Mouse (Mus musculus) MEL (cell line): ENCODE results near the gene Mcm3ap. TPM values are rescaled to one million over a fixed set of nuclear protein-coding genes. Genes with fewer than 3 reads are reported as not detected.

Source experiments
- DNase-seq: peaks from one replicate; pipeline ENCODE4 v3.0.0; 2011; ENCODE audit warnings: low read depth, low spot score
- H3K27ac ChIP-seq: 2 replicates; pipeline ENCODE4 v1.5.1; 2012; ENCODE audit warnings: low read depth, mild to moderate bottlenecking, control low read depth, low read length, moderate library complexity; ENCODE audit not compliant: control insufficient read depth
- H3K27me3 ChIP-seq, 2 experiments: fragments of 150-350 bp in 1 of 2; sonication (generic) in 1 of 2; 2 replicates each; pipeline ENCODE4 v1.6.1; 2012; ENCODE audit warnings: low read length in 2 of 2, mild to moderate bottlenecking in 2 of 2, improper control_type of control experiment in 1 of 2, moderate library complexity in 1 of 2; ENCODE audit not compliant: insufficient read depth in 2 of 2, control insufficient read depth in 1 of 2
- H3K36me3 ChIP-seq, 2 experiments: 2 replicates each; pipeline ENCODE4 v1.6.1; 2012 to 2014; ENCODE audit warnings: low read length in 2 of 2, improper control_type of control experiment in 1 of 2, inconsistent platforms in 1 of 2, mild to moderate bottlenecking in 1 of 2; ENCODE audit not compliant: insufficient read depth in 2 of 2, control insufficient read depth in 1 of 2
- H3K4me1 ChIP-seq, 2 experiments: fragments of 150-350 bp in 1 of 2; sonication (generic) in 1 of 2; 2 replicates each; pipeline ENCODE4 v1.6.1; 2012; ENCODE audit warnings: low read length in 2 of 2, improper control_type of control experiment in 1 of 2, mild to moderate bottlenecking in 1 of 2; ENCODE audit not compliant: insufficient read depth in 2 of 2, control insufficient read depth in 1 of 2
- H3K4me3 ChIP-seq, 2 experiments: fragments of 150-350 bp in 1 of 2; sonication (generic) in 1 of 2; 2 replicates each; pipeline ENCODE4 v1.5.1; 2012; ENCODE audit warnings: low read depth in 2 of 2, low read length in 2 of 2, mild to moderate bottlenecking in 2 of 2, moderate library complexity in 2 of 2, control low read depth in 1 of 2, improper control_type of control experiment in 1 of 2; ENCODE audit not compliant: control insufficient read depth in 1 of 2, insufficient read depth in 1 of 2
- H3K79me2 ChIP-seq: 2 replicates; pipeline ENCODE4 v1.6.1; 2012; ENCODE audit warnings: mild to moderate bottlenecking, low read length, moderate library complexity; ENCODE audit not compliant: control insufficient read depth, poor library complexity, insufficient read depth
- H3K9ac ChIP-seq: 2 replicates; pipeline ENCODE4 v1.6.1; 2012; ENCODE audit warnings: low read depth, mild to moderate bottlenecking, control low read depth, low read length, moderate library complexity; ENCODE audit not compliant: control insufficient read depth, poor library complexity, severe bottlenecking
- H3K9me3 ChIP-seq: fragments of 150-350 bp; sonication (generic); replicated peaks from 2 replicates; pipeline ENCODE4 v1.6.1; 2012; ENCODE audit warnings: mild to moderate bottlenecking, low read length, improper control_type of control experiment, moderate library complexity; ENCODE audit not compliant: insufficient read depth
- BHLHE40 ChIP-seq: IDR thresholded peaks from 2 replicates; pipeline ENCODE4 v1.6.1; 2012; ENCODE audit warnings: low read depth, mild to moderate bottlenecking, inconsistent platforms, low read length, improper control_type of control experiment, borderline replicate concordance
- CHD1 ChIP-seq: IDR thresholded peaks from 2 replicates; pipeline ENCODE4 v1.6.1; 2012; ENCODE audit warnings: low read depth, mild to moderate bottlenecking, inconsistent platforms, low read length, improper control_type of control experiment
- CHD2 ChIP-seq: IDR thresholded peaks from 2 replicates; pipeline ENCODE4 v1.6.1; 2011; ENCODE audit warnings: low read length, improper control_type of control experiment
- E2F4 ChIP-seq: IDR thresholded peaks from 2 replicates; pipeline ENCODE4 v1.6.1; 2011; ENCODE audit warnings: low read depth, low read length, improper control_type of control experiment, borderline replicate concordance
- ELF1 ChIP-seq: IDR thresholded peaks from 2 replicates; pipeline ENCODE4 v1.6.1; 2014; ENCODE audit warnings: low read depth, mild to moderate bottlenecking, inconsistent platforms, low read length, improper control_type of control experiment, moderate library complexity
- ETS1 ChIP-seq: IDR thresholded peaks from 2 replicates; pipeline ENCODE4 v1.6.1; 2012; ENCODE audit warnings: low read depth, mild to moderate bottlenecking, inconsistent platforms, low read length, improper control_type of control experiment, moderate library complexity
- GABPA ChIP-seq: IDR thresholded peaks from 2 replicates; pipeline ENCODE4 v1.6.1; 2012; ENCODE audit warnings: low read depth, mild to moderate bottlenecking, inconsistent platforms, low read length, improper control_type of control experiment, moderate library complexity
- GATA1 ChIP-seq: IDR thresholded peaks from 2 replicates; pipeline ENCODE4 v1.6.1; 2011; ENCODE audit warnings: low read depth, low read length, improper control_type of control experiment
- HCFC1 ChIP-seq: IDR thresholded peaks from 2 replicates; pipeline ENCODE4 v1.6.1; 2012; ENCODE audit warnings: low read depth, mild to moderate bottlenecking, inconsistent platforms, low read length, improper control_type of control experiment, moderate library complexity
- JUND ChIP-seq: IDR thresholded peaks from 2 replicates; pipeline ENCODE4 v1.6.1; 2011; ENCODE audit warnings: low read depth, mild to moderate bottlenecking, improper control_type of control experiment, low read length
- MAFK ChIP-seq: IDR thresholded peaks from 2 replicates; pipeline ENCODE4 v1.6.1; 2011; ENCODE audit warnings: low read depth, mild to moderate bottlenecking, low read length, improper control_type of control experiment, borderline replicate concordance
- MAZ ChIP-seq: IDR thresholded peaks from 2 replicates; pipeline ENCODE4 v1.6.1; 2012; ENCODE audit warnings: low read depth, mild to moderate bottlenecking, inconsistent platforms, low read length, improper control_type of control experiment
- MYB ChIP-seq: IDR thresholded peaks from 2 replicates; pipeline ENCODE4 v1.6.1; 2011; ENCODE audit warnings: mild to moderate bottlenecking, low read depth, low read length, improper control_type of control experiment
- MYC ChIP-seq: IDR thresholded peaks from 2 replicates; pipeline ENCODE4 v1.6.1; 2011; ENCODE audit warnings: low read depth, mild to moderate bottlenecking, low read length, improper control_type of control experiment, moderate library complexity
- NELFE ChIP-seq: IDR thresholded peaks from 2 replicates; pipeline ENCODE4 v1.6.1; 2011; ENCODE audit warnings: low read depth, low read length, improper control_type of control experiment
- NRF1 ChIP-seq: IDR thresholded peaks from 2 replicates; pipeline ENCODE4 v1.6.1; 2014; ENCODE audit warnings: low read depth, mild to moderate bottlenecking, inconsistent platforms, low read length, improper control_type of control experiment, moderate library complexity; ENCODE audit not compliant: poor library complexity, insufficient read depth, severe bottlenecking
- POLR2A ChIP-seq, 2 experiments: IDR thresholded peaks; 2 replicates each; pipeline ENCODE4 v1.6.1; 2011 to 2012; ENCODE audit warnings: low read length in 2 of 2, mild to moderate bottlenecking in 2 of 2, control low read depth in 1 of 2, improper control_type of control experiment in 1 of 2, low read depth in 1 of 2, moderate library complexity in 1 of 2; ENCODE audit not compliant: control insufficient read depth in 1 of 2, insufficient read depth in 1 of 2, poor library complexity in 1 of 2
- POLR2AphosphoS2 ChIP-seq: IDR thresholded peaks from 2 replicates; pipeline ENCODE4 v1.6.1; 2011; ENCODE audit warnings: low read length, improper control_type of control experiment
- POLR2AphosphoS5 ChIP-seq: IDR thresholded peaks from 2 replicates; pipeline ENCODE4 v1.6.1; 2012; ENCODE audit warnings: low read depth, borderline replicate concordance, mild to moderate bottlenecking, inconsistent platforms, low read length, moderate library complexity, mixed read lengths
- RAD21 ChIP-seq: IDR thresholded peaks from 2 replicates; pipeline ENCODE4 v1.6.1; 2011; ENCODE audit warnings: mild to moderate bottlenecking, low read depth, low read length, improper control_type of control experiment
- SIN3A ChIP-seq: IDR thresholded peaks from 2 replicates; pipeline ENCODE4 v1.6.1; 2012; ENCODE audit warnings: low read length, improper control_type of control experiment, inconsistent platforms
- SMC3 ChIP-seq: IDR thresholded peaks from 2 replicates; pipeline ENCODE4 v1.6.1; 2011; ENCODE audit warnings: low read depth, low read length, improper control_type of control experiment
- TBP ChIP-seq: IDR thresholded peaks from 2 replicates; pipeline ENCODE4 v1.8.0; 2011; ENCODE audit warnings: low read depth, low read length, improper control_type of control experiment
- UBTF ChIP-seq: IDR thresholded peaks from 2 replicates; pipeline ENCODE4 v1.6.1; 2012; ENCODE audit warnings: low read depth, mild to moderate bottlenecking, inconsistent platforms, low read length, improper control_type of control experiment, moderate library complexity, borderline replicate concordance; ENCODE audit not compliant: insufficient read depth
- USF2 ChIP-seq, 2 experiments: IDR thresholded peaks; 2 replicates each; pipeline ENCODE4 v1.6.1; 2011 to 2012; ENCODE audit warnings: improper control_type of control experiment in 2 of 2, low read length in 2 of 2, borderline replicate concordance in 1 of 2, inconsistent platforms in 1 of 2, low read depth in 1 of 2, mild to moderate bottlenecking in 1 of 2; ENCODE audit not compliant: insufficient read depth in 1 of 2
- ZC3H11A ChIP-seq: IDR thresholded peaks from 2 replicates; pipeline ENCODE4 v1.6.1; 2012; ENCODE audit warnings: low read depth, mild to moderate bottlenecking, inconsistent platforms, low read length, improper control_type of control experiment
- ZKSCAN1 ChIP-seq: IDR thresholded peaks from 2 replicates; pipeline ENCODE4 v1.6.1; 2012; ENCODE audit warnings: low read depth, mild to moderate bottlenecking, inconsistent platforms, low read length, improper control_type of control experiment, moderate library complexity
- ZNF384 ChIP-seq: IDR thresholded peaks from 2 replicates; pipeline ENCODE4 v1.6.1; 2012; ENCODE audit warnings: low read depth, mild to moderate bottlenecking, inconsistent platforms, low read length, improper control_type of control experiment
- polyA plus RNA-seq, 2 experiments: library from polyadenylated mRNA; stranded (reverse) in 1 of 2; unstranded in 1 of 2; fragments of >175 nt in 1 of 2; fragments of >200 nt in 1 of 2; gene quantifications; 2 replicates each; pipeline versions ENCODE4 v1.2.1 to v1.2.4; 2012; ENCODE audit warnings: low replicate concordance in 2 of 2, low read depth in 1 of 2; ENCODE audit not compliant: insufficient read length in 2 of 2, insufficient read depth in 1 of 2, missing spikeins in 1 of 2
- total RNA-seq: library from RNA; depleted of rRNA; stranded (reverse); fragments of 300-350 nt; gene quantifications from 2 replicates; pipeline ENCODE4 v1.2.3, GENCODE M21; 2012

Gene Mcm3ap
- total and polyA plus RNA-seq, 3 experiments, result 39.6 to 57.0 TPM; not detected in 1

- TF ChIP-seq MAZ, result peak; percentile 93
- TF ChIP-seq E2F4, result no peak
- peak in 1 of 2 experiments; percentile 57; a peak in 2 of 4 replicates for TF ChIP-seq POLR2A (IDR thresholded peaks at IDR 0.05; ENCODE audit: control insufficient read depth in 1 of 2, insufficient read depth in 1 of 2, low read depth in 1 of 2, low read length in 2 of 2, poor library complexity in 1 of 2)
- TF ChIP-seq GABPA, result no peak
- no peak for TF ChIP-seq POLR2AphosphoS2
- peak; percentile 44; the same call in 1 of the 2 replicates for TF ChIP-seq ELF1
- TF ChIP-seq, all 39 proteins: peak for 18
Observed at GRCm38 (mm10) chr10:76488265-76488664, 19.5 kb downstream of the Mcm3ap start (continued).

- DNase-seq, result no peak
- Histone ChIP-seq H3K9ac (no peak overlapping the region), H3K4me3 (no peak overlapping the region), H3K9me3 (no peaks in the 10 kb centered on the region), H3K27me3 (no peaks in the 10 kb centered on the region), H3K4me1 (peaks cover 21 to 26% of the 10 kb centered on the region in 2 experiments), H3K36me3 (peaks cover 6 to 29% of the 10 kb centered on the region in 2 experiments), H3K79me2 (no peaks in the 10 kb centered on the region; the same call in 1 of the 2 replicates), H3K27ac (peak overlapping the region; percentile 83)
- no peak for TF ChIP-seq CHD1
- TF ChIP-seq ZNF384, result no peak
- no peak for TF ChIP-seq NELFE
- no peak for TF ChIP-seq MYC
- no peak for TF ChIP-seq JUND
- no peak for TF ChIP-seq MYB
- TF ChIP-seq SIN3A, result no peak
- no peak for TF ChIP-seq ZC3H11A
- TF ChIP-seq ELF1, result no peak
- no peak for TF ChIP-seq NRF1
Observed at GRCm38 (mm10) chr10:76489205-76489604, 20.5 kb downstream of the Mcm3ap start.

GRCm38 (mm10) chr10:76493527-76493926 lies 24.8 kb downstream of the Mcm3ap start:
- H3K36me3 ChIP-seq, result peaks cover 9 to 45% of the 10 kb centered on the region in 2 experiments; a peak in 3 of 4 replicates
- H3K9ac ChIP-seq, result no peak overlapping the region
- peak overlapping the region; percentile 64 for H3K27ac ChIP-seq
- no peak overlapping the region for H3K4me3 ChIP-seq
- H3K9me3 ChIP-seq, result no peaks in the 10 kb centered on the region
- H3K4me1 ChIP-seq, result peaks cover 30 to 43% of the 10 kb centered on the region in 2 experiments
- peak; percentile 92 for DNase-seq
- no peaks in the 10 kb centered on the region for H3K27me3 ChIP-seq
- no peaks in the 10 kb centered on the region; the same call in 1 of the 2 replicates for H3K79me2 ChIP-seq
- no peak for TF ChIP-seq TBP
- peak; percentile 41; the same call in 1 of the 2 replicates for TF ChIP-seq SMC3
- TF ChIP-seq CHD2, result no peak
- no peak for TF ChIP-seq POLR2AphosphoS5
- TF ChIP-seq MAFK, result no peak
- peak; percentile 32; the same call in 1 of the 2 replicates for TF ChIP-seq MYB
- no peak for TF ChIP-seq UBTF
- TF ChIP-seq GATA1, result peak; percentile 83
- no peak for TF ChIP-seq ZKSCAN1
- no peak for TF ChIP-seq GABPA
- TF ChIP-seq ETS1, result peak; percentile 73
- TF ChIP-seq CHD1, result no peak
- no peak for TF ChIP-seq USF2 (IDR thresholded peaks at IDR 0.05; ENCODE audit: borderline replicate concordance in 1 of 2, insufficient read depth in 1 of 2, low read depth in 1 of 2, low read length in 2 of 2)
- 0 out of 2 replicates have a peak, but pooled peaks have one; percentile 15 for TF ChIP-seq HCFC1
- no peak for TF ChIP-seq E2F4
- no peak for TF ChIP-seq MAZ
- peak; percentile 31 for TF ChIP-seq RAD21
- TF ChIP-seq BHLHE40, result no peak
- no peak; the same call in 1 of the 2 replicates for TF ChIP-seq NELFE
- 0 out of 2 replicates have a peak, but pooled peaks have one; percentile 39 for TF ChIP-seq JUND
